Mouse (Mus musculus): ENCODE results near the gene Arhgap23.

The Arhgap23 gene

DNA sequence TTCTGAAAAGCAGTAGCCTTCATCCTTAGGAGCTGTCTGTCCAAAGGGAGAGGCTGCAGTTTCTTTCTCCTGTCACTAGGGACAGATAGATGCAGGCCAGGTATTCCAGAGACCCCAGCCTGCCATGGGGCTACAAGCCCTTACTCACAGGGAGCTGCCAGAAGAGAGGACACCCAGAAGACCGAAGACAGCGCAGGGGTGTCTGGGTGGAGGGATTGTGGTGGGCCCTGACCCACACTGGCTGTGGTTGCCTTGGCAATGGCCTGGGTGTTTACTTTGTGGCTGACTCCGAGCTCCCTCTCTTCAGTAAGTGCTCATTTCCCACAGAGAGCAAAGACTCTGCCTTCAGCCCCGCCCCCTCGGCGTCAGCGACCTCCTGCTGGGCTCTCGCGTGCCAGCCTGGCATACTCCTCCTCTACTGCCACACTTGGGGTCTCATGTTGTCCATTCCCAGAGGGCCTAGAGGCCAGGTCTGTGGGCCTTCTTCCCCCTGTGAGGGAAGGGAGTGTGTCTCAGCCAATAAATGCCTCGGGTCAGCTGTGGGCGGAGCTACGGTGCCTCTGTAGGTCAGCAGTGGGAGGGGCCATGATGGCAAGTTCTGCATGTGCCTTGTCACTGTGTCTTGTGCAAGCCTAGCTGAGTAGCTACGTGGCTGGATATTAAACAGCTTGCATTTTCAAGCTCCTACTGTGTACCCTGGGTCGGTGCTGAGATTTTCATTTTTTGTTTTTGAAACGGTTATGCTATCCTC is 19.5 kb downstream of the Arhgap23 start:
- in situ Hi-C loops (cut with MboI, MseI) = no loop called here

- in situ Hi-C loops (cut with MboI, MseI) = no loop called here
These were observed 20.6 kb downstream of the Arhgap23 start for GRCm38 (mm10) chr11:97435808-97436491.

DNA sequence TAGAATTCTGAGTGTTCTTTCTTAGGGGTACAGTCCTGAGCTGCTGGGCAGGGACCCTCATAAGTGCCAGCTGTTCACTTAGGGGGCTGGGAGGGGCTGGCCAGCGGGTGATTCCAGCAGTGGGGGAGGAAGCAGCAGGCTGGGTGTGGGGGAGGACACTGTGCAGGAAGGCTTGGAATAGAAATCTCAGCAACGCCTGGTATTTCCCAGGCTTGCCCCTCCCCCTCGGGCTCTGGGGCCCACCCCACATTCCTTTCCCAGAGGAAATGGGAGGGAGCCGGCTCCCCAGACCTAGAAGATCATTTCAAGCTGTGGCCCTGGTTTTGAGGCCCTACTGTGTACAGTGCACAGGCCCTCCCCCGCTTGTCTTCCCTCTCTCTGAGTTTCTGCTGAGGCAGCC is 22.4 kb downstream of the Arhgap23 start:
- in situ Hi-C loops (cut with MboI, MseI) = no loop called here

DNA sequence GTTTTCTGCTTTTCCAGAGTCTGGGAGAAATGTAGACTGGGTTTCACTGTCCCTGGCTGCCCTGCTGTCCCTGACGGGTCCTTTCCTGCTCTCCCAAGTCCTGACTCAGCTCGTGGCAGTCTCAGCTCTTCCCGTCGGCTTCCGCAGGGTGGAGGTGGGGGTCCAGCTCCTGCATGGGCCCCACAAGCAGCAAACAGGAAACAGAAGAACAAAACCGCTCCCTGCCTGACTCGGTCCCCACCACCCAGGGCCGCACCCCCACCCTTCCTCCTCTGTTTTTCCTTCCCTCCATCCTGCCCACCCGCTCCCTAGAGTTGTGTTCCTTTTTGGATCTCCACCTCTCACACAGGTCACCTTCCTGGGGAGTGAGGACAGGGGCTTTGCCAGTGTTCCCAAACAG is 23.5 kb downstream of the Arhgap23 start:
- in situ Hi-C loops (cut with MboI, MseI) = no loop called here

- in situ Hi-C loops (cut with MboI, MseI) = no loop called here
These were observed 24.6 kb downstream of the Arhgap23 start for GRCm38 (mm10) chr11:97439935-97440334.

DNA sequence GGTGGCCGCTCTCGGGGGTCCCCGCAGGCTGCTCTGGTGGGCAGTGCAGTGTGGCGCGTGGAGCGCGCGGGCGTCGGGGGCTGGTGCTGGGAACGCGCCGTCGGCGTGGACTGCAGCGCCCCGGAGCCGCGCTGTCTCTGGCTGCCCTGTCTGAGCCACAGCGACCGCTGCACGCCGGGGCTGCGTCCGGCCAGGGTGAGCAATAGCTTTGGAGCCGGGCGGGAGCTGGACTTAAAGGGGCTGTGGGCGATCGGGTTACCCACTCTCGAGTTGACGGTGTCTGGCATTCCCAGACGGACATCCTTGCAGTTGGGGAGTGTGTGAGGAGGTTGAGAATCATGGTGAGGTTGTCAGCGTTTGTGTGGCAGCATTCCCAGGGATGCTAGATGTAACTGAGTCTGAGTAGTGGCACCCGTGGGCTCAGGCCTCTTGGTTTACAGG is 25.1 kb downstream of the Arhgap23 start:
- in situ Hi-C loops (cut with MboI, MseI) = no loop called here

DNA sequence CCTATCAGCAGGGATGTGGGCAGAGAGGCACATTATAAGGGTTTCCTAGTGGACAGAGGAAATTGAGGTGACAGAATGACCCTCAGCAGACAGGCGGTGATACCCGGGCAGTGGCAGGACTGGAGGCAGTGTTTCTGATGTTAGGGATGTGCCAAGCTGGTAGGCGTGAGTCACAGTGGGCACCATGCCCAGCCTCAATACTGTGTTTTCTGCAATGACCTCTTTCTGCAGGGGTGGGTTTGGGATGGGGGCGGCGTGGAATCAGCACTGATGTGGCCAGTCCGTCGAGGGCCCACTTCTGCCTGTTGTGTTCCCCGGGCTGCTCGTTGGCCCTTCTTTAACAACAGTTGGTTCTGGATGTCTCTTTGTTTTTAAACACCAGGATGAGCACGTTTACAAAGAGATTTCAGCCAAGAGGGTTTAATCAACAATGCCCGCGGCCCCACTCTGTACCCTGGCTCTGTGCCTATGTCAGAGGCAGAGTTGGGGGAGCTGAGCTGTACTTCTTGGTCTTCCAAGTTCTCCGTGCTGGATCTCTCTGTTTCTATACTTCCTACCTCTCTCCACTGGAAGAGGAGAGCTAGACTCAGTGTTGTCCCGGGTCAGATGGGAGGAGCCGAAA is 25.8 kb downstream of the Arhgap23 start:
- in situ Hi-C loops (cut with MboI, MseI) = no loop called here

DNA sequence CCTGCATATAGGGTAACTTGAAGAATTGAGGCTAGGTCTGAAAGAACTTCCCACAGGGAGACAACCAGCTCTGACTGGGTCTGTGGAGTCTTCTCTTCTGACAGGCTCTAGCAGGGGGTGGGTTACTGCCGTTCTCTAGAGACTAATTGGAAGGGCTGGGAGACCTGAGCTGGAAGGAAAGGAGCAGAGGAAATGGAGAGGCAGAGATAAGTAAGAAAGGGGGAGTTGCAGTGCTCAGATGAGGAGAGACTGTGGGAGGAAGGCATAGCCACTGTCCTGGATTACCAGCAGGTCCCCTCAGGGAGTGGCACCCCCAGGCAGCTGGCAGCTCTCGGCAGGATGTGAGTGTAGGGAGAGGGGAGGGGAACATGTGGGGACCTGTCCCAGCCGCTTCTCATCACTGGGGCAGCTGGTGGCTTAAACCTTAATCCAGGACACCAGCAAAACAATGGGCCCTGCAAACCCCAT is 26.4 kb downstream of the Arhgap23 start:
- in situ Hi-C loops (cut with MboI, MseI) = no loop called here

GRCm38 (mm10) chr11:97442891-97443675 is 27.8 kb downstream of the Arhgap23 start:
- in situ Hi-C loops (cut with MboI, MseI) = no loop called here

- in situ Hi-C loops (cut with MboI, MseI) = no loop called here
These were observed 30.3 kb downstream of the Arhgap23 start for GRCm38 (mm10) chr11:97445596-97445995.

DNA sequence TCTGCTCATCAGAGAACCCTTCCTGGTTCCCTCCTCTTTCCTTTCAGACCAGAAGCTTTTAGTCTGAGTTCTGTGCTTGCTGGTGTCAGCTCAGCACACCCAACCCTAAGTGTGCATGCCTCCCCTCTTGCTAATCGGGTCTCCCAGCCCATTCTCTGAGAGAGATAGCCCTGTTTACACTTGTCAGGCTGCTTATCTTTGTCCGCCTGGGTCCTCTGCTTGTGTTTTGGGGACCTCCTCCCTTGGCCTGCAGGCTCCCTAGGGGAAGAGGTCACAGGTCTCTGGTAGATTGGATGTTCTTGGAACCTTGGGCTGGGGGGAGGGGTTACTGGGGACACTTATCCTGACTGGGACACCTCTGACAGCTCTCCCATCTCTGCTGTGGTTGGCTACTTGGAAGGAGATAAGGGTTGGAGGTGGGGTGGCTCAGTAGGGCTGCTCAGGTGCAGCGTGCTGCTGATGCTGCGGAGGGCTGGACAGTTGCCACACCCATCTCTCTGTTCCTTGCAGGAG is 30.7 kb downstream of the Arhgap23 start:
- in situ Hi-C loops (cut with MboI, MseI) = no loop called here

- in situ Hi-C loops (cut with MboI, MseI) = no loop called here
These were observed 32.6 kb downstream of the Arhgap23 start for GRCm38 (mm10) chr11:97447979-97448378.

GRCm38 (mm10) chr11:97448611-97449394 is 33.5 kb downstream of the Arhgap23 start:
- in situ Hi-C loops (cut with MboI, MseI) = no loop called here

DNA sequence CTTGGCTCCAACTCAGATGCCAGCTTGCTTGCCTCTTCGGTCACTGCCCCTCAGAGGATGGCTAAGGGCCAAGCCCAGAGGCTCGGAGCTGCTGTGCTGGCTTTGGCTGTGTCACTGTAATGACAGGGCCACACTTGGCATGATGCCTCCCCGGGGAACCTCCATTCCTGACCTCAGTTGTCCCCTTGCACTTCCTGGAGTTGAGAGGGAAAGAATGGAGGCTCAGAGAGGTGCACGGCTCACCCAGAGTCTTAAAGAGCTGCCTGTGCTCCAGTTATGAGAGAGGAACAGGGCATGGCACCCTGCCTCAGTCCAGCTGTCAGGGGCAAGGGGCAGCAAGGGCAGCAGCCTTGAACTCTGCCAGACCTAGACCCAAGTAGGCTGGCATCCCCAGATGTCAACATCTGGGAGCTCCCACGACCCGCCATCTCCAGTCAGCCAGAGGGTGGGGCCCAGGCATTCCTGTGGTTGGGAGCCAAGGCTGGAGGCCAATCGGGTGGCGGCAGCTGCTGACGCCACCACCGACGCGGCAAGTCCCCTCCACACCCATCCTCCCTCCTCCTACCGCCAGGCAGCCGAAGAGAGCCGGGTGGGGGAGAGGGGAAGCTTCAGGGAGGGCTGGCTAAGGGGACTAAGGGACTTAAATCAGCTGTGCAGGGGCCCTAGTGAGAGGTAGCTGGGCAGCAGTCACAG is 34.4 kb downstream of the Arhgap23 start:
- in situ Hi-C loops (cut with MboI, MseI) = no loop called here

DNA sequence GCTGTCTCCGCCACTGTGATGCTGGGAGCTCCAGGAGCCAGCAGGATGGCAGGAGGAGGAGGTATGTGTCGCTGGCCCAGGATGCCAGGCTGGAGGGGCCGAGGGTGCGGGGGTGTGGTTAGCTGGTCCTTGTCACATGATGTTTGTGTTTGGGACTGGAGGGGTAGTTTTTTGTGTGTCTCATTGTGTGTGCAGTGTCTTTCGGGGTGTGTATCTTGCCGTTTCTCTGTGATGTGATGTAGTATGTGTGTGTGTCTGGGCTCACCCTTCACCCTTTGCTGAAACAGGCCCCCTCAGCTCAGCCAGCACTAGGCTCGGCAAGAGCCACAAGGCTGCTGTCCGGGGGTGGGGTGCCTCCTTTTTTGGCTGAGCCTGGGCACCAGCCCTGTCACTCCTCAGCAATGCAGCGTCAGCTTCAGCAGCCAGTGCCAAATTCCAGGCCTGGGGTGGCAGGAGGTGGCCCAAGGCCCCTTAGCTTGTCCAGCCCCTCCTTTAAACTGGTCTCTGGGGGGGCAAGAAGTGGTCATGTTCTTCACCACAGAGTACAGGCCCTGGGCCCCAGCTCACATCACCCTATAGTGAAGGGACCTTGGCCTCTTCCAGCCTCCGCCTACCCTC is 35.1 kb downstream of the Arhgap23 start:
- in situ Hi-C loops (cut with MboI, MseI) = no loop called here

- in situ Hi-C loops (cut with MboI, MseI) = no loop called here
These were observed 36.3 kb downstream of the Arhgap23 start for GRCm38 (mm10) chr11:97451625-97452024.

GRCm38 (mm10) chr11:97457120-97457519 is 41.8 kb downstream of the Arhgap23 start:
- in situ Hi-C loops (cut with MboI, MseI) = no loop called here

GRCm38 (mm10) chr11:97461307-97461820 is 46.0 kb downstream of the Arhgap23 start:
- in situ Hi-C loops (cut with MboI, MseI) = no loop called here

- in situ Hi-C loops (cut with MboI, MseI) = no loop called here
These were observed 47.2 kb downstream of the Arhgap23 start for GRCm38 (mm10) chr11:97462538-97462937.
